In genomic region chr3:88537146-88537545, GRCm38 (mm10) we compare ENCODE assay signal across 10 mouse cellular contexts. TPM values are rescaled to one million over a fixed set of nuclear protein-coding genes. Genes with fewer than 3 reads are reported as not detected.
DNase-seq lines count a peak whose midpoint lies in the region; ATAC-seq and TF ChIP-seq lines count a peak whose summit lies in the region.
"Had no signal": no experiment of that assay in that cellular context is flagged by ENCODE, and none has a peak within 500 bp of the region (broad histone marks: within the 10 kb centered on the region; RNA-seq: fewer than 3 reads in every experiment).

No protein-coding gene starts in this region.

- peak overlapping the region; percentile 64 for H3K4me3 ChIP-seq in erythroblast, embryonic 14.5 days (replicated peaks)
- H3K4me3 ChIP-seq in ES-E14 (ENCODE audit: insufficient read depth in 1 of 2, low read depth in 1 of 2, low read length in 2 of 2, poor library complexity in 1 of 2, severe bottlenecking in 1 of 2): peak overlapping the region; percentile 41 to 54
- no peak overlapping the region for H3K4me3 ChIP-seq in hindbrain, embryonic 15.5 days
- peak overlapping the region; percentile 38; the same call in 1 of the 2 replicates for H3K4me3 ChIP-seq in lung, embryonic 16.5 days (ENCODE audit: low read length)
- H3K4me3 ChIP-seq: myocyte had no signal

- no peaks in the 10 kb centered on the region for H3K36me3 ChIP-seq in erythroblast, embryonic 14.5 days (ENCODE audit: control insufficient read depth)
- peaks cover 25% of the 10 kb centered on the region for H3K36me3 ChIP-seq in ES-E14 (ENCODE audit: control insufficient read depth, insufficient read depth, low read length, poor library complexity, severe bottlenecking)
- peaks cover 33% of the 10 kb centered on the region for H3K36me3 ChIP-seq in hindbrain, embryonic 15.5 days
- H3K36me3 ChIP-seq in lung, embryonic 16.5 days (ENCODE audit: control insufficient read depth, insufficient read depth, low read length): peaks cover 17% of the 10 kb centered on the region

- no peak overlapping the region for H3K27ac ChIP-seq in ES-E14 (ENCODE audit: insufficient read depth, low read depth, low read length, poor library complexity, severe bottlenecking)
- H3K27ac ChIP-seq in hindbrain, embryonic 15.5 days (replicated peaks): no peak overlapping the region
- peak overlapping the region; percentile 66 for H3K27ac ChIP-seq in lung, embryonic 16.5 days (ENCODE audit: low read length)

- ATAC-seq in erythroblast, adult 5-6 weeks (replicated peaks; ENCODE audit: low FRiP score, poor library complexity, severe bottlenecking): no peak
- ATAC-seq in hindbrain, embryonic 15.5 days (ENCODE audit: low FRiP score, low read depth): no peak
- peak; percentile 3; the same call in 1 of the 2 replicates for ATAC-seq in lung, embryonic 16.5 days (ENCODE audit: low read depth)
- ATAC-seq in megakaryocyte progenitor cell, adult 5-6 weeks (replicated peaks; ENCODE audit: poor library complexity): no peak

- peaks cover 20% of the 10 kb centered on the region for H3K27me3 ChIP-seq in erythroblast, embryonic 14.5 days (ENCODE audit: control insufficient read depth)
- no peaks in the 10 kb centered on the region for H3K27me3 ChIP-seq in hindbrain, embryonic 15.5 days
- no peaks in the 10 kb centered on the region for H3K27me3 ChIP-seq in lung, embryonic 16.5 days (ENCODE audit: control insufficient read depth, insufficient read depth, low read depth, low read length)

- H3K9me3 ChIP-seq in erythroblast, embryonic 14.5 days (ENCODE audit: control insufficient read depth, low read length): no peaks in the 10 kb centered on the region
- no peaks in the 10 kb centered on the region for H3K9me3 ChIP-seq in ES-E14 (ENCODE audit: control insufficient read depth, insufficient read depth, low read depth, low read length)
- no peaks in the 10 kb centered on the region for H3K9me3 ChIP-seq in hindbrain, embryonic 15.5 days
- H3K9me3 ChIP-seq in lung, embryonic 16.5 days (ENCODE audit: control insufficient read depth, low read length): no peaks in the 10 kb centered on the region

- H3K4me2 ChIP-seq in hindbrain, embryonic 15.5 days: peak overlapping the region; percentile 90
- H3K4me2 ChIP-seq in lung, embryonic 16.5 days (ENCODE audit: low read depth, low read length): peak overlapping the region; percentile 65; the same call in 1 of the 2 replicates

- H3K4me1 ChIP-seq in erythroblast, embryonic 14.5 days (ENCODE audit: control insufficient read depth): peaks cover 43% of the 10 kb centered on the region
- peaks cover 5 to 43% of the 10 kb centered on the region in 2 experiments for H3K4me1 ChIP-seq in ES-E14 (ENCODE audit: control insufficient read depth in 2 of 2, insufficient read depth in 2 of 2, low read length in 2 of 2, poor library complexity in 1 of 2)
- H3K4me1 ChIP-seq in hindbrain, embryonic 15.5 days (replicated peaks): peaks cover 80% of the 10 kb centered on the region
- peaks cover 45% of the 10 kb centered on the region for H3K4me1 ChIP-seq in lung, embryonic 16.5 days (replicated peaks; ENCODE audit: control insufficient read depth, insufficient read depth, low read length)

- H3K9ac ChIP-seq in ES-E14 (ENCODE audit: insufficient read depth, low read depth, low read length, poor library complexity, severe bottlenecking): no peak overlapping the region
- no peak overlapping the region for H3K9ac ChIP-seq in hindbrain, embryonic 15.5 days
- H3K9ac ChIP-seq in lung, embryonic 16.5 days (ENCODE audit: low read length): peak overlapping the region; percentile 54

- DNase-seq in ES-E14 (ENCODE audit: low read depth, low spot score): no peak
- no peak for DNase-seq in right cerebral cortex, adult 2 months (ENCODE audit: low spot score in 2 of 2)
- DNase-seq in thymus, adult 18-20 months: no peak

- WGBS in hindbrain, embryonic 15.5 days: 59% methylated on average over 6 of the region's 6 CpGs
- WGBS in lung, embryonic 16.5 days: 64% methylated on average over 6 of the region's 6 CpGs

- in situ Hi-C loops in ES-E14 (cut with MboI; ENCODE audit: low sequenced_read_pairs in 2 of 2, unreplicated experiment in 2 of 2): no loop called here

TF ChIP-seq in ES-E14, 5 proteins besides CTCF, POLR2A, EP300 and RAD21:
- TF ChIP-seq HCFC1 (IDR thresholded peaks at IDR 0.05; ENCODE audit: borderline replicate concordance, insufficient read depth, low read length): no peak
- TF ChIP-seq CHD2 (IDR thresholded peaks at IDR 0.05; ENCODE audit: low read depth, low read length): no peak
- TF ChIP-seq ZNF384 (IDR thresholded peaks at IDR 0.05; ENCODE audit: low read depth, low read length): no peak
- no peak for TF ChIP-seq MAFK (IDR thresholded peaks at IDR 0.05; ENCODE audit: insufficient read depth, low read depth, low read length)
- TF ChIP-seq ZC3H11A (IDR thresholded peaks at IDR 0.05; ENCODE audit: borderline replicate concordance, low read depth, low read length): no peak

RNA-seq across cellular contexts. Expression of gene Mex3a, which starts 5.0 kb away (rescaled TPM):
- 0.01 and 0.02 TPM in 2 replicates for polyA plus RNA-seq in erythroblast, embryonic 14.5 days (2012)
- total RNA-seq in erythroblast, adult 5-6 weeks (2015; ENCODE audit: low replicate concordance): 0.19 and 1.5 TPM in 2 replicates
- 0.34 TPM in 1 of 2 replicates, not detected in the other for total RNA-seq in erythroblast, adult 5-6 weeks (2017; ENCODE audit: low replicate concordance)
- 24.9 and 29.8 TPM in 2 replicates for total RNA-seq in ES-E14 (2012; rRNA removed)
- polyA plus RNA-seq in hindbrain, embryonic 15.5 days (2015; fragmentation: Nextera tagmentation; extraction: Ambion mirVana): 26.4 and 28.6 TPM in 2 replicates
- 13.1 and 13.5 TPM in 2 replicates for polyA plus RNA-seq in lung, embryonic 16.5 days (2015; fragmentation: Nextera tagmentation; extraction: Ambion mirVana)
- total RNA-seq in megakaryocyte progenitor cell, adult 5-6 weeks (2015): 3.8 and 3.9 TPM in 2 replicates
- 1.7 and 2.8 TPM in 2 replicates for total RNA-seq in megakaryocyte progenitor cell, adult 5-6 weeks (2017)

RNA-seq across cellular contexts. Expression of gene Rab25, which starts 11.0 kb away (rescaled TPM):
- polyA plus RNA-seq in erythroblast, embryonic 14.5 days (2012): not detected in 2 replicates
- total RNA-seq in erythroblast, adult 5-6 weeks (2015; ENCODE audit: low replicate concordance): not detected in 2 replicates
- not detected in 2 replicates for total RNA-seq in erythroblast, adult 5-6 weeks (2017; ENCODE audit: low replicate concordance)
- 2.1 and 4.0 TPM in 2 replicates for total RNA-seq in ES-E14 (2012; rRNA removed)
- 0.23 TPM in 1 of 2 replicates, not detected in the other for polyA plus RNA-seq in hindbrain, embryonic 15.5 days (2015; fragmentation: Nextera tagmentation; extraction: Ambion mirVana)
- polyA plus RNA-seq in lung, embryonic 16.5 days (2015; fragmentation: Nextera tagmentation; extraction: Ambion mirVana): 48.0 and 61.2 TPM in 2 replicates
- 0.17 TPM in 1 of 2 replicates, not detected in the other for total RNA-seq in megakaryocyte progenitor cell, adult 5-6 weeks (2015)
- 0.37 TPM in 1 of 2 replicates, not detected in the other for total RNA-seq in megakaryocyte progenitor cell, adult 5-6 weeks (2017)
- total RNA-seq: hematopoietic stem cell, adult 5-6 weeks had no signal

RNA-seq across cellular contexts. Expression of gene Lamtor2, which starts 15.7 kb away (rescaled TPM):
- 7.4 and 12.2 TPM in 2 replicates for polyA plus RNA-seq in erythroblast, embryonic 14.5 days (2012)
- total RNA-seq in erythroblast, adult 5-6 weeks (2015; ENCODE audit: low replicate concordance): 4.2 and 8.6 TPM in 2 replicates
- 14.3 and 15.8 TPM in 2 replicates for total RNA-seq in erythroblast, adult 5-6 weeks (2017; ENCODE audit: low replicate concordance)
- 108 and 112 TPM in 2 replicates for total RNA-seq in ES-E14 (2012; rRNA removed)
- 201 and 205 TPM in 2 replicates for polyA plus RNA-seq in hindbrain, embryonic 15.5 days (2015; fragmentation: Nextera tagmentation; extraction: Ambion mirVana)
- 169 and 183 TPM in 2 replicates for polyA plus RNA-seq in lung, embryonic 16.5 days (2015; fragmentation: Nextera tagmentation; extraction: Ambion mirVana)
- total RNA-seq in megakaryocyte progenitor cell, adult 5-6 weeks (2015): 42.4 and 46.4 TPM in 2 replicates
- total RNA-seq in megakaryocyte progenitor cell, adult 5-6 weeks (2017): 93.9 and 115 TPM in 2 replicates

RNA-seq across cellular contexts. Expression of gene Ubqln4, which starts 16.4 kb away (rescaled TPM):
- polyA plus RNA-seq in erythroblast, embryonic 14.5 days (2012): 2.6 and 3.1 TPM in 2 replicates
- 5.4 and 7.9 TPM in 2 replicates for total RNA-seq in erythroblast, adult 5-6 weeks (2015; ENCODE audit: low replicate concordance)
- total RNA-seq in erythroblast, adult 5-6 weeks (2017; ENCODE audit: low replicate concordance): 5.7 and 10.0 TPM in 2 replicates
- 103 and 135 TPM in 2 replicates for total RNA-seq in ES-E14 (2012; rRNA removed)
- polyA plus RNA-seq in hindbrain, embryonic 15.5 days (2015; fragmentation: Nextera tagmentation; extraction: Ambion mirVana): 43.6 and 47.7 TPM in 2 replicates
- 39.3 and 41.8 TPM in 2 replicates for polyA plus RNA-seq in lung, embryonic 16.5 days (2015; fragmentation: Nextera tagmentation; extraction: Ambion mirVana)
- total RNA-seq in megakaryocyte progenitor cell, adult 5-6 weeks (2015): 42.0 and 49.7 TPM in 2 replicates
- 40.6 and 47.5 TPM in 2 replicates for total RNA-seq in megakaryocyte progenitor cell, adult 5-6 weeks (2017)

RNA-seq across cellular contexts. Expression of gene Lmna, which starts 27.4 kb away (rescaled TPM):
- 137 and 158 TPM in 2 replicates for polyA plus RNA-seq in erythroblast, embryonic 14.5 days (2012)
- total RNA-seq in erythroblast, adult 5-6 weeks (2015; ENCODE audit: low replicate concordance): 6.9 and 9.0 TPM in 2 replicates
- total RNA-seq in erythroblast, adult 5-6 weeks (2017; ENCODE audit: low replicate concordance): 45.6 and 52.7 TPM in 2 replicates
- 80.1 and 121 TPM in 2 replicates for total RNA-seq in ES-E14 (2012; rRNA removed)
- 52.2 and 53.4 TPM in 2 replicates for polyA plus RNA-seq in hindbrain, embryonic 15.5 days (2015; fragmentation: Nextera tagmentation; extraction: Ambion mirVana)
- polyA plus RNA-seq in lung, embryonic 16.5 days (2015; fragmentation: Nextera tagmentation; extraction: Ambion mirVana): 148 and 150 TPM in 2 replicates
- 2.3 and 2.6 TPM in 2 replicates for total RNA-seq in megakaryocyte progenitor cell, adult 5-6 weeks (2015)
- 5.8 and 9.8 TPM in 2 replicates for total RNA-seq in megakaryocyte progenitor cell, adult 5-6 weeks (2017)
